ENCODE assay signal across 8 mouse cellular contexts in the genomic region with DNA sequence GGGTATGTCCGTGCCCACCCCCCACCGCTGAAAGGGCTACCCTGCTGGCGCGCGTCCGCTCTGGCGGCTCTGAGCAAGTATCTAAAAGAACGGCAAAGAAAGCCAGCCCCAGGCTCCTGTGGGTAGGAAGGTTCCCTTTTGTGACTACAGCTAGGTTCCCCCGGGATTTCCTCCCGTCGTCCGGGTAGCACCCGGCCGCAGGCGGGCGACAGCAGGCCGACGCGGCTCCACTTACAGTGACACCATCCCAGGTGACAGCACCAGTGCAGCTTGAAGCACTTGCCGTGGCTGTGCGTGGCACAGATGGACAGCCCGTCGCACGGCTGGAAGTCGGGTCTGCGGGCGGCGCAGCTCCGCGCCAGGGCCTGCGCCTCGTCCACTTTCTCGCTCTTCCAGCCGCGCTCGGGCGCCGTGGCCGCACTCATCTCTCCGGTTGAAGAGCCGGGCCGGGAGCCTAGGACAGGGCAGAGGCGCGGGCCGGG. TPM values are rescaled to one million over a fixed set of nuclear protein-coding genes. Genes with fewer than 3 reads are reported as not detected.
DNase-seq lines count a peak whose midpoint lies in the region; ATAC-seq and TF ChIP-seq lines count a peak whose summit lies in the region.

No protein-coding gene starts in this region.

- TF ChIP-seq POLR2A in cerebellum, adult 2 months (IDR thresholded peaks at IDR 0.05; ENCODE audit: borderline replicate concordance, insufficient read depth, low read length) = no peak

- H3K27ac ChIP-seq in cerebellum, adult 2 months (ENCODE audit: insufficient read depth, low read length) = peak overlapping the region; percentile 89
- peak overlapping the region; percentile 87 for H3K27ac ChIP-seq in intestine, embryonic 14.5 days (ENCODE audit: low read depth)
- peak overlapping the region; percentile 83 for H3K27ac ChIP-seq in limb, embryonic 13.5 days
- H3K27ac ChIP-seq in midbrain, embryonic 13.5 days = peak overlapping the region; percentile 98

- peaks cover 15% of the 10 kb centered on the region for H3K4me1 ChIP-seq in cerebellum, adult 2 months (ENCODE audit: control insufficient read depth, insufficient read depth, low read length)
- H3K4me1 ChIP-seq in intestine, embryonic 14.5 days (replicated peaks; ENCODE audit: control insufficient read depth, insufficient read depth, low read length) = peaks cover 14% of the 10 kb centered on the region
- H3K4me1 ChIP-seq in limb, embryonic 13.5 days = peaks cover 26% of the 10 kb centered on the region
- H3K4me1 ChIP-seq in midbrain, embryonic 13.5 days (replicated peaks) = peaks cover 43% of the 10 kb centered on the region

- no peaks in the 10 kb centered on the region for H3K27me3 ChIP-seq in cerebellum, adult 2 months (ENCODE audit: control insufficient read depth, insufficient read depth, low read length)
- H3K27me3 ChIP-seq in intestine, embryonic 14.5 days (replicated peaks; ENCODE audit: control insufficient read depth, insufficient read depth, low read length) = 0 out of 2 replicates have a peak, but pooled peaks cover 3% of the 10 kb centered on the region
- H3K27me3 ChIP-seq in limb, embryonic 13.5 days = peaks cover 8% of the 10 kb centered on the region; the same call in 1 of the 2 replicates
- H3K27me3 ChIP-seq in midbrain, embryonic 13.5 days = no peaks in the 10 kb centered on the region

- no peaks in the 10 kb centered on the region for H3K9me3 ChIP-seq in intestine, embryonic 14.5 days (ENCODE audit: control insufficient read depth, low read length)
- no peaks in the 10 kb centered on the region for H3K9me3 ChIP-seq in limb, embryonic 13.5 days
- no peaks in the 10 kb centered on the region for H3K9me3 ChIP-seq in midbrain, embryonic 13.5 days

- no peak for TF ChIP-seq CTCF in cerebellum, adult 2 months (IDR thresholded peaks at IDR 0.05; ENCODE audit: borderline replicate concordance, insufficient read depth, low read depth, low read length)

- peak overlapping the region; percentile 82 for H3K9ac ChIP-seq in intestine, embryonic 14.5 days (ENCODE audit: low read length)
- peak overlapping the region; percentile 93 for H3K9ac ChIP-seq in limb, embryonic 13.5 days
- H3K9ac ChIP-seq in midbrain, embryonic 13.5 days (replicated peaks) = peak overlapping the region; percentile 93

- DNase-seq in adrenal gland, postnatal 10 days = peak; percentile 70
- DNase-seq in adrenal gland, adult (ENCODE audit: inconsistent age in 2 of 2, low spot score in 1 of 2) = no peak
- peak; percentile 87 to 90 for DNase-seq in cerebellum, adult 2 months
- peak; percentile 30 to 49 for DNase-seq in frontal cortex, postnatal 25 days (ENCODE audit: low spot score in 2 of 2)
- DNase-seq in intestine, embryonic 14.5 days (ENCODE audit: low spot score) = peak; percentile 86
- DNase-seq in spleen, postnatal 4 days (ENCODE audit: low spot score in 2 of 2) = peak; percentile 18 to 75

- peak overlapping the region; percentile 83 for H3K4me3 ChIP-seq in cerebellum, adult 2 months (replicated peaks; ENCODE audit: insufficient read depth, low read depth, low read length)
- peak overlapping the region; percentile 80 for H3K4me3 ChIP-seq in intestine, embryonic 14.5 days (ENCODE audit: low read depth, low read length)
- peak overlapping the region; percentile 87 for H3K4me3 ChIP-seq in limb, embryonic 13.5 days
- H3K4me3 ChIP-seq in midbrain, embryonic 13.5 days (replicated peaks) = peak overlapping the region; percentile 65

- H3K36me3 ChIP-seq in intestine, embryonic 14.5 days (ENCODE audit: control insufficient read depth, insufficient read depth, low read length) = 0 out of 2 replicates have a peak, but pooled peaks cover 3% of the 10 kb centered on the region
- H3K36me3 ChIP-seq in limb, embryonic 13.5 days = no peaks in the 10 kb centered on the region
- H3K36me3 ChIP-seq in midbrain, embryonic 13.5 days = peaks cover 4% of the 10 kb centered on the region

- ATAC-seq in intestine, embryonic 14.5 days (replicated peaks; ENCODE audit: low FRiP score, low TSS enrichment, low read depth) = no peak; the same call in 1 of the 2 replicates
- ATAC-seq in limb, embryonic 13.5 days (ENCODE audit: low FRiP score, low read depth) = peak; percentile 69; the same call in 1 of the 2 replicates
- peak; percentile 79 for ATAC-seq in midbrain, embryonic 13.5 days

- WGBS in cerebellum, adult 2 months = 1% methylated on average over 45 of the region's 45 CpGs
- 0% methylated on average over 41 of the region's 45 CpGs for WGBS in intestine, embryonic 14.5 days
- WGBS in limb, embryonic 13.5 days = 0% methylated on average over 45 of the region's 45 CpGs
- under 1% methylated on average over 45 of the region's 45 CpGs for WGBS in midbrain, embryonic 13.5 days

- H3K4me2 ChIP-seq in intestine, embryonic 14.5 days (ENCODE audit: low read length) = peak overlapping the region; percentile 76
- peak overlapping the region; percentile 83 for H3K4me2 ChIP-seq in limb, embryonic 13.5 days (replicated peaks)
- peak overlapping the region; percentile 83 for H3K4me2 ChIP-seq in midbrain, embryonic 13.5 days (replicated peaks)

RNA-seq across cellular contexts. Expression of gene 2510009E07Rik, which starts 0.4 kb away (rescaled TPM):
- total RNA-seq in adrenal gland, postnatal 10 days (2021) = 10 to 100 TPM; 16.6 to 22.2 TPM
- polyA plus RNA-seq in cerebellum, adult 2 months (2012; rRNA removed) = 25.9 and 28.1 TPM in 2 replicates
- polyA plus RNA-seq in intestine, embryonic 14.5 days (2014; fragmentation: Nextera tagmentation; extraction: Ambion mirVana) = 20.0 and 21.2 TPM in 2 replicates
- polyA plus RNA-seq in limb, embryonic 13.5 days (2015; fragmentation: Nextera tagmentation; extraction: Ambion mirVana) = 24.9 and 26.3 TPM in 2 replicates
- polyA plus RNA-seq in midbrain, embryonic 13.5 days (2015; fragmentation: Nextera tagmentation; extraction: Ambion mirVana) = 76.4 and 91.1 TPM in 2 replicates

Comparison
In these comparisons a context has a peak if more than half of its experiments do, and no peak if none do; other contexts are left out.
1. DNase-seq: peak in adrenal gland, postnatal 10 days (single experiment), cerebellum, adult 2 months (2 of 2), frontal cortex, postnatal 25 days (2 of 2), intestine, embryonic 14.5 days (single experiment) and spleen, postnatal 4 days (2 of 2); none in adrenal gland, adult (0 of 2).
2. Peak in every context shown above with its lines, with median percentiles within 50 percentile points of each other: H3K27ac ChIP-seq, H3K4me3 ChIP-seq, H3K4me2 ChIP-seq and H3K9ac ChIP-seq.